Mouse (Mus musculus) neural tube, embryonic 15.5 days (tissue): ENCODE data around the gene Nufip1. TPM values are rescaled to one million over a fixed set of nuclear protein-coding genes. Genes with fewer than 3 reads are reported as not detected.

ENCODE experiments used
- ATAC-seq: fragments of 200-750 bp; cut with Nextera tagmentation; 2 replicates; pipeline ENCODE4 v1.8.0; 2017; ENCODE audit warnings: mild to moderate bottlenecking, moderate TSS enrichment, moderate library complexity; ENCODE audit not compliant: low FRiP score
- H3K27ac ChIP-seq: fragments of 300-500 bp; sonication (generic); replicated peaks from 2 replicates; pipeline ENCODE4 v1.5.1; 2015; ENCODE audit warnings: mild to moderate bottlenecking, inconsistent platforms
- H3K27me3 ChIP-seq: fragments of 300-500 bp; sonication (generic); replicated peaks from 2 replicates; pipeline ENCODE4 v1.6.1; 2015; ENCODE audit warnings: inconsistent platforms
- H3K36me3 ChIP-seq: fragments of 300-500 bp; sonication (generic); 2 replicates; pipeline ENCODE4 v1.6.1; 2015; ENCODE audit warnings: inconsistent platforms
- H3K4me1 ChIP-seq: fragments of 300-500 bp; sonication (generic); 2 replicates; pipeline ENCODE4 v1.6.1; 2015; ENCODE audit warnings: inconsistent platforms
- H3K4me2 ChIP-seq: fragments of 300-500 bp; sonication (generic); 2 replicates; pipeline ENCODE4 v1.6.1; 2015; ENCODE audit warnings: inconsistent platforms, mild to moderate bottlenecking, moderate library complexity
- H3K4me3 ChIP-seq: fragments of 300-500 bp; sonication (generic); replicated peaks from 2 replicates; pipeline ENCODE4 v1.5.1; 2015; ENCODE audit warnings: mild to moderate bottlenecking, inconsistent platforms
- H3K9ac ChIP-seq: fragments of 300-500 bp; sonication (generic); replicated peaks from 2 replicates; pipeline ENCODE4 v1.6.1; 2015; ENCODE audit warnings: mild to moderate bottlenecking, inconsistent platforms
- H3K9me3 ChIP-seq: fragments of 300-500 bp; sonication (generic); replicated peaks from 2 replicates; pipeline ENCODE4 v1.6.1; 2016; ENCODE audit warnings: inconsistent platforms
- WGBS: fragments of 180-500 bp; shearing (Covaris S2); methylation state at CpG from one replicate; pipeline ENCODE4 v1.1.7; 2015; ENCODE audit warnings: mixed read lengths; 5-methylcytosine and 5-hydroxymethylcytosine counted together
- polyA plus RNA-seq: library from polyadenylated mRNA; unstranded; fragments of >200 nt; fragmentation: Nextera tagmentation; extraction: Ambion mirVana; gene quantifications from 2 replicates; pipeline ENCODE4 v1.2.1, GENCODE M21; 2015

Nufip1 gene
- 12.1 and 14.1 TPM in 2 replicates for polyA plus RNA-seq

DNA sequence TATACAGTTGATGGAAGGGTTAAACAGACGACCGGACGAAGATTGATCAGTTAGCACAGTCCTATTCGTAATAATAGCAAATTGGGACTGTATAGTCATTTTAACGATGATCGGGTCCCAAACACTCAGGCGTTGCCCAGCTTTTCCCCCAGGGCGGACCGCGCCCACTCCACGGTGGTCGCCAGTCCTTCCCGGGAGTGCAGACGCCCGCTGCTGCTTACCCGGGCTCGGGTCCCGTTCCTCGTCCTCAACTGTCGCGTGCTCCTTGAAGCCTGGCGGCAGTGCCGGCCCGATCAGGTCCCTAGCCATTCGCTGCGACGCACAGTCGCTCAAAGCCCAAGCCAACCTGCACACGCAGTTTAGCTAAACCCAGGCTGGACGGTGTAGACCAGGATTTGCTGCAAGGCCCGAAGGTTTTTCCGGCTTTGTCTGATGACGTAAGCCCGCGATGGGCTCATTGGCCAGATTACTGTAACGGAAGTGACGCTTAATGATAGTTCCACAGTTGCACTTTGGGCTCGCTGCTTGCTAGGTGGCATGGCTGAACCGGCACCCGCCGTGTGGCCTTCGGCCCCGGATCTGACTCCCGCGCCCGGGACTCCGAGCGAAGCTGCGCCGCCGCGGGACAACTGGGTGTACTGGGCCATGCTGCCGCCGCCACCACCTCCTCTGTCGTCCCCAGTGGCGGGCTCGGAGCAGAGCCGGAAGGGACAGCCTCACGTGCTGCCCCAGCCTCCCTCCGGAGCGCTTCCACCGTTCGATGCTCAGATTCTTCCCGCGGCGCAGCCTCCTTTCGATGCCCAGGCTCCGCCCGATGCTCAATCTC is at the start of gene Nufip1, which contains the start of gene Gpalpp1:
Nufip1 (plus strand) TSS at position 496 of the 826 bp plus-strand sequence.
Gpalpp1 (minus strand) TSS at position 365 of the 826 bp plus-strand sequence.
- peak within 1 kb of the TSS; percentile 87 for H3K27ac ChIP-seq
- H3K27me3 ChIP-seq = no peaks in the 10 kb centered on the region
- under 1% methylated on average over 69 of the region's 69 CpGs for WGBS
- peak; percentile 99 for ATAC-seq
- peaks cover 31% of the 10 kb centered on the region for H3K36me3 ChIP-seq
- H3K4me3 ChIP-seq = peak within 1 kb of the TSS; percentile 88
- no peaks in the 10 kb centered on the region for H3K9me3 ChIP-seq
- peaks cover 26% of the 10 kb centered on the region for H3K4me1 ChIP-seq
- H3K4me2 ChIP-seq = peak within 1 kb of the TSS; percentile 88
- H3K9ac ChIP-seq = peak within 1 kb of the TSS; percentile 71

DNA sequence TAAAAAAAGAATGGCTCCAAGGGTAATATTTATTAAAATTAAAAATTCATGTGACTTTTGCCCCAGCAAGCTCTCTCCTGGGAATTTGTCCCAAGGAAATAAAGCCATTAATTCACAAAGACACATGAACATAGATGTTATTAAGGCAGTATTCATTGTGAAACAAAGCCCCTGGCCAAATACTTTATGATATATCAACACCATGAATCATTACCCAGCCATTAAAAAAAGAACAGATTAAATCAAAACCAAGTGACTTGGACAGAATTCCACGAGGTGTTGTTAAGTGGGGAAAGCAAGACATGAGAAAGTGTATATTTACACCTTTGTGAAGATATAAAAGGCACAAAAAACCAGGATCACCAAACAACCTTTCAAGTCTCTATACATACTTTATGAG is 43.5 kb upstream of the Nufip1 start:
- H3K36me3 ChIP-seq = no peaks in the 10 kb centered on the region
- H3K27ac ChIP-seq = no peak overlapping the region
- H3K27me3 ChIP-seq = no peaks in the 10 kb centered on the region
- WGBS = 27% methylated on average over 1 of the region's 1 CpGs
- ATAC-seq = no peak
- peaks cover 9% of the 10 kb centered on the region; the same call in 1 of the 2 replicates for H3K4me1 ChIP-seq
- no peak overlapping the region for H3K4me2 ChIP-seq
- H3K4me3 ChIP-seq = no peak overlapping the region
- H3K9me3 ChIP-seq = no peaks in the 10 kb centered on the region
- H3K9ac ChIP-seq = no peak overlapping the region

DNA sequence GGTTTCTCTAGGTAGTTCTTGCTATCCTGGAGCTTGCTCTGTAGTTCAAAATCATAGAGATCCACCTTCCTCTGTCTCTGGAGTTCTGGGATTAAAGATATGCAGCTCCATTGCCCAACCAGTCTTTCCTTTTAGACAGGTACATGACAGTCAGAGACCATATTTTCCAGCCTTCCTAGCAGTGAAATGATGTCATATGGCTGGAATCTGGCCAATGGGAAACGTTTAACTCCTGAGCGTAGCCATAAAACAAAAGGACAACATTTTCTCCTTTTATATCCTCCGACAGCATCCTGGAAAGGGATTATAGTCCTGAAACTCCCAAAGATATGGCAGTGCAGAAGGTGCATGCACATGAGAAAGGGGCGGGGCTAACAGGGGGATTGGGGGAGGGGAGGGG is 42.4 kb upstream of the Nufip1 start:
- Histone ChIP-seq H3K36me3 (no peaks in the 10 kb centered on the region), H3K4me2 (no peak overlapping the region), H3K9ac (no peak overlapping the region), H3K4me1 (peaks cover 9% of the 10 kb centered on the region; the same call in 1 of the 2 replicates), H3K27me3 (no peaks in the 10 kb centered on the region), H3K4me3 (no peak overlapping the region), H3K9me3 (no peaks in the 10 kb centered on the region), H3K27ac (no peak overlapping the region)
- no peak for ATAC-seq
- WGBS = 45% methylated on average over 4 of the region's 4 CpGs

DNA sequence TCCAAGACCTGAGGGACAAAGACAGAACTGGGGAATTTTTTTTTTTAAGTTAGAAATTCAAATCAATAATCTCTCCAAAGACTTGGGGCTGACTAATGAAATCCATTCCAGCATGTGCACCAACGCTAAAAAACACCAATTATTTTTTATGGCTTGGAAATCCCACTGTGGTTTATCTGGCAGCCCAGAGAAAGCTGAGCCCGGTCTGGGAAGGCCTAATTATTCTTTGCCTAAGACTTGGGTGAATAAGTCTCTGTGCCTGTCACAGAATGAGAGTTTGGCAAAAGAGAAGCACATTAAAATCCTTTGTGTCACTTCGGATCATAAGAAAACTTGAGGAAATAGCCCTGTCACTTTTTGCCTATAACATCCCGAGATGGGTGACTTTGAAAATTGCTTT is 41.4 kb upstream of the Nufip1 start:
- H3K4me3 ChIP-seq = no peak overlapping the region
- no peak for ATAC-seq
- no peaks in the 10 kb centered on the region for H3K36me3 ChIP-seq
- no peak overlapping the region for H3K9ac ChIP-seq
- no peak overlapping the region for H3K4me2 ChIP-seq
- H3K27me3 ChIP-seq = no peaks in the 10 kb centered on the region
- H3K4me1 ChIP-seq = peaks cover 9% of the 10 kb centered on the region; the same call in 1 of the 2 replicates
- 42% methylated on average over 4 of the region's 4 CpGs for WGBS
- no peak overlapping the region; the same call in 1 of the 2 replicates for H3K27ac ChIP-seq
- H3K9me3 ChIP-seq = no peaks in the 10 kb centered on the region

DNA sequence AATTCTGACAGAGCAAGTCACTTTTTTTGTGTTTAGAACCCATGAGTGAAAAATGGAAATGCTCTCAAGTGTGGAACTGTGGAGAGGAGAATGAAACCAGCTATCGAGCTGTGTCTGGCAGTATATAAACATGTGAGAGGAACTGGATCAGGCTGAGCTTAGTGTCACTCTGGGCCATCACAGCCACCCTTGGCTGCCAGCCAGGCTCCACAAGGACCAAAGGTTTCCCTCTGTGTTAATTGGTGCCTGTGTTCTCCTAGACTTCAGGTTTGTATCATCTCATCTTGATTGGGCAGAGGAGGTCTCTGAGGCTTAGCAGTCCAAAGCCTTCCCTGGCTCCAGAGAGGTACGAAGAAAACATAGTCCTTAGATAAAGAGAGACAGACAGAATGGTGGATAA is 38.1 kb upstream of the Nufip1 start:
- Histone ChIP-seq H3K4me1 (peaks cover 25% of the 10 kb centered on the region), H3K27me3 (no peaks in the 10 kb centered on the region), H3K4me3 (no peak overlapping the region), H3K36me3 (no peaks in the 10 kb centered on the region), H3K9me3 (no peaks in the 10 kb centered on the region), H3K27ac (no peak overlapping the region), H3K4me2 (no peak overlapping the region), H3K9ac (no peak overlapping the region)
- 76% methylated on average over 2 of the region's 2 CpGs for whole genome bisulfite sequencing
- ATAC-seq = no peak

DNA sequence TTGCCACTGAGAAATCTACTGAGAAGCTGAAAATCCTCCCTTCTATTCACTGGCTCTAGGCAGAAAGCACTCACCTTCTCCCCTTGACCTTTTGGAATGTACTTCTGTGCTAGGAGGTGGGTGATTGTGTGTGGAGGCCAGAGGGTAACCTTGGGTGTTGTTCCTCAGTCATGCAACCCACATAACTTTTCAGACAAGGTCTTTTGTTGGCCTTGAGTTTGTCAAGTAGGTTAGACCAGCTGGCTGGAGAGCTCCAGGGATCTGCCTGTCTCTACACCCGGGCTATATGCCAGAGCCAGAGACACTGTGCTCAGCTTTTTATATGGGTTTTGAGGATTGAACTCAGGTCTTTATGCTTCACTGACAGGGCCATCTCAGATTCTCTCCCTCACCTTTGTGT is 36.5 kb upstream of the Nufip1 start:
- Histone ChIP-seq H3K9me3 (no peaks in the 10 kb centered on the region), H3K4me2 (no peak overlapping the region), H3K4me3 (no peak overlapping the region), H3K27ac (no peak overlapping the region), H3K4me1 (peaks cover 24% of the 10 kb centered on the region), H3K36me3 (no peaks in the 10 kb centered on the region), H3K27me3 (no peaks in the 10 kb centered on the region), H3K9ac (no peak overlapping the region)
- no peak for ATAC-seq
- WGBS = 91% methylated on average over 1 of the region's 1 CpGs

DNA sequence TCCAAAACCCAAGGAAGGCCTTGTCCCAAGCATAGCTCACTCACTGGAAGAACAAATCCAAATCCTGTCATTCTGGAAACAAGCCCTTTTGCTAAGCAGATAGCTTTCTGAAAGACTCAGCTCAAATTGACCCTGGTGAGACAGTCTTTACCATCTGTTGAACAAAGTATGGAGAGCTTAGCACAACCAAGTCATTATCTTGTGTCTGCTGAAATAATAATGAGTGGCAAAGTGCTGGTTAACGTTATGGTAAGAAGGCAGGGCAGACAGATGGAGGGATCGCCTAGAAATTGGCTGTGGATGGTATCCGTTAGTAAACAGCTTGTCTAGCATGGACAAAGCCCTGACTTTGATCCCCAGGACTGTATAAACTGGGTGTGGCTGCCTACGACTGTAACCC is 35.0 kb upstream of the Nufip1 start:
- Histone ChIP-seq H3K27me3 (no peaks in the 10 kb centered on the region), H3K4me2 (no peak overlapping the region), H3K4me1 (peaks cover 16% of the 10 kb centered on the region), H3K9ac (no peak overlapping the region), H3K36me3 (no peaks in the 10 kb centered on the region), H3K4me3 (no peak overlapping the region), H3K27ac (0 out of 2 replicates have a peak overlapping the region, but pooled peaks have one; percentile 56), H3K9me3 (no peaks in the 10 kb centered on the region)
- WGBS = 58% methylated on average over 4 of the region's 4 CpGs
- no peak for ATAC-seq

DNA sequence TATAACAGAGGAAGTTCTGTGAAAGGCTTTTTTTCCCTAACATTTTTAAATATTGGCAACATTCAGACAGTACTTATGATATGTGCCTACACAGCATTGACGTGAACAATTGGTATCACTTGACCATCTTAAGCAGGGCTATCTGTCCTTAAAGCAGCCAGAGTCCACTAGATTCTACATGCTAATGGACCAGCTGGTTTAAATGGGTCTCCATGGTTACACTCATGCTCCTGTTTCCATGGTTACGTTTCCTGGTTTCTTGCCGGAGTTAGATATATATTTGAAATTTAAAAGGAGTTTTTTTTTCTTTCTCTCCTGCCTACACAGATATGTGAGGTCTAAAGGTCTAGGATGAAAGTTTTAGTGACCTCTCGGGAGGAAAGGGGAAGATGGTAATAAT is 34.1 kb upstream of the Nufip1 start:
- peak; percentile 72 for ATAC-seq
- Histone ChIP-seq H3K4me1 (peaks cover 16% of the 10 kb centered on the region), H3K36me3 (no peaks in the 10 kb centered on the region), H3K27ac (peak overlapping the region; percentile 56; the same call in 1 of the 2 replicates), H3K4me2 (peak overlapping the region; percentile 39), H3K9me3 (no peaks in the 10 kb centered on the region), H3K9ac (no peak overlapping the region), H3K4me3 (no peak overlapping the region), H3K27me3 (no peaks in the 10 kb centered on the region)
- 34% methylated on average over 4 of the region's 4 CpGs for WGBS

DNA sequence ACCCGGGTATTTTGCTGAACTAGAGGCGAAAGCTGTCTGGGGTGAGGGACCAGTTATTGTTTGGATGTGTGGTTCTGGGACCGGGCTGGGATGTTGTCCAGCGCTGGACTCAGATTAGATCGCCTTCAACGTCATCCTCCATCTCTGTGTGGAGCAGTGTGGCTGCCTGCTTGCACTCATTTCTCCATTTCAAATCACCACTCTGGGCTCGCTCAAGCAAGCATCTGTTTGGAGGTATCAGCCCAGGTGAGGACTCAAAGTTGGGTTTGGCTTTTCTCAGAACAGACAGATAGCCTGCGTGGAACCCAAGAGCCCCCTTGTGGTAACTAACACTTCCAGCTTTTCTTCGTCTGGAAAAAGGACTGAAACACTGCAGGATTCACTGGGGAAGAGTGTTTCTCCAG is 33.6 kb upstream of the Nufip1 start:
- Histone ChIP-seq H3K27ac (peak overlapping the region; percentile 56; the same call in 1 of the 2 replicates), H3K4me2 (peak overlapping the region; percentile 39), H3K4me1 (peaks cover 16% of the 10 kb centered on the region), H3K36me3 (no peaks in the 10 kb centered on the region), H3K4me3 (0 out of 2 replicates have a peak overlapping the region, but pooled peaks have one; percentile 4), H3K9me3 (no peaks in the 10 kb centered on the region), H3K27me3 (no peaks in the 10 kb centered on the region), H3K9ac (no peak overlapping the region)
- WGBS = 39% methylated on average over 9 of the region's 9 CpGs
- peak; percentile 88 for ATAC-seq

DNA sequence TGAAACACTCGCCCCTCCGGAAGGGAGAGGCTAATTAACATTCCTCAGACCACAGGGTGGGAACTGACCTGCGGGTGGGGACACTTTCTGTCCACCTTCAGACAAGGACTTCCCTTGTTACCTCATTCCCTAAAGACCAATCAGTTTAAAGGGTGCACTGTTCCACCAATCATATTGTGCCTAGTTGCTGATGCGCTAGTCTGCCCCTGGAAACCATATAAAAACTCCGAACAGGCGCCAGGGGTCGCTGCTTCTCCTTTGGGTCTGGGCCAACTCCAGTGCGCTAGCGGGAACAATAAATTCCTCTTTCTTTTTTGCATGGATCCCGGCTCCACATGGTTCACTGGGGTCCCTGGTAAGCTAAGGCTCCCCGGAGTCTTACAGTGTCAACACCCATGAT is 29.2 kb upstream of the Nufip1 start:
- no peak for ATAC-seq
- H3K27ac ChIP-seq = no peak overlapping the region
- H3K9ac ChIP-seq = no peak overlapping the region
- H3K4me3 ChIP-seq = no peak overlapping the region
- no peak overlapping the region for H3K4me2 ChIP-seq
- peaks cover 10% of the 10 kb centered on the region for H3K4me1 ChIP-seq
- H3K9me3 ChIP-seq = no peaks in the 10 kb centered on the region
- 70% methylated on average over 11 of the region's 11 CpGs for WGBS
- H3K27me3 ChIP-seq = no peaks in the 10 kb centered on the region
- H3K36me3 ChIP-seq = peaks cover 3% of the 10 kb centered on the region; the same call in 1 of the 2 replicates

DNA sequence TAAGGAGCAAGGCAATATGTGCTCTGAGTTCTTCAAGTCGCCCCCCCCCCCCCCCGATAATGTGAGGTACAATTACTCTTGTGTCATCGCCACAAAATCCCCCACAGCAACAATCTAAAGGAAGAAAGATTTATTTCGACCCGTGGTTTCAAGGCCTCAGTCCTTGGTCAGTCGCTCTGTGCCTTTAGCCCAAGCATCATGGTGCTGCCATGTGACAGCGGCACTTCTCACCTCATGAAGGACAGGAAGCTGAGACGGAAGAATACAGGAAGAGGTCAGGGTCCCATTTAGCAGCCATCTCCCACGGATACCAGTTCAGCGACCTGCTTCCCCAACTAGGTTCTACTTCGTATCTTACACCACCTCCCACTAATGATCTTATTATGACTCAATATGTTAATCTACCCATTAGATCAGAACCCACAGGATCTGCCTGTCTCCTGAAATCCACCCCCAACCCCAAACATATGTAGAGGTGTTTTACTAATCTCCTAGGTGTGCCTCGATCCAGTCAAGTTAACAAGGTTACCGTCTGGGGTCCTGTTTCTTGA is 28.5 kb upstream of the Nufip1 start:
- Histone ChIP-seq H3K4me1 (peaks cover 3% of the 10 kb centered on the region; the same call in 1 of the 2 replicates), H3K27me3 (no peaks in the 10 kb centered on the region), H3K9ac (no peak overlapping the region), H3K4me2 (no peak overlapping the region), H3K4me3 (no peak overlapping the region), H3K9me3 (no peaks in the 10 kb centered on the region), H3K27ac (no peak overlapping the region), H3K36me3 (peaks cover 4% of the 10 kb centered on the region; the same call in 1 of the 2 replicates)
- 90% methylated on average over 13 of the region's 13 CpGs for WGBS
- ATAC-seq = no peak

DNA sequence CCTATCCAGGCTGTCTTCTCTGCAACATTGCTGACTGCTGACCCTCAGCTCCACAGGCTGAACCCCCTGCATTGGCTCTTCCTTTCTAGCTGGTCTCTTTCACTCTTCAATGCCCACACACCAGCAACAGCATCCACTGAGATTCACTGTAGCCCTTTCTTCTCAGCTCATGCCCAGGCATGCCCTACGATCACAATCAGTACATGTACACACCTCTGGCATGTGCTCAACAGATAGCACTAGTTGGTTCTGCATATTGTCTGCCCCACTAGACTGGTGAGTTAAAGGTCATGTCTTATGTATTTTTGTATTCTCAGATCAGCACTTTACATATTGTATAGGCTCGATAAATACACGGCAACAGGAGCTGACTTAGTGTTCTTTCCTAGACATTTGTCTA is 26.5 kb upstream of the Nufip1 start:
- Histone ChIP-seq H3K36me3 (peaks cover 5% of the 10 kb centered on the region; the same call in 1 of the 2 replicates), H3K4me3 (no peak overlapping the region), H3K4me2 (no peak overlapping the region), H3K9me3 (no peaks in the 10 kb centered on the region), H3K4me1 (no peaks in the 10 kb centered on the region), H3K9ac (no peak overlapping the region), H3K27me3 (no peaks in the 10 kb centered on the region), H3K27ac (no peak overlapping the region)
- 87% methylated on average over 3 of the region's 3 CpGs for WGBS
- no peak for ATAC-seq
